Mouse (Mus musculus): ENCODE results near the gene Slc35d3. TPM values are rescaled to one million over a fixed set of nuclear protein-coding genes. Genes with fewer than 3 reads are reported as not detected.

Slc35d3 gene
- not detected for polyA plus RNA-seq (2017; shearing (Covaris generic))

GRCm38 (mm10) chr10:19850998-19851691 lies at the start of gene Slc35d3:
Slc35d3 (minus strand) TSS chr10:19851459.

Other genes with a start within 250 kb of the Slc35d3 start
- not detected for gene Il22ra2, start 229.5 kb downstream of the Slc35d3 start, polyA plus RNA-seq (2017; shearing (Covaris generic))
- 0.17 TPM for gene Il20ra, start 138.9 kb downstream of the Slc35d3 start, polyA plus RNA-seq (2017; shearing (Covaris generic))
- 4.2 TPM for gene Pex7, start 56.2 kb upstream of the Slc35d3 start, polyA plus RNA-seq (2017; shearing (Covaris generic))
- gene Map3k5, start 83.0 kb upstream of the Slc35d3 start, polyA plus RNA-seq (2017; shearing (Covaris generic)), result 5.9 TPM

All from CD4-positive, CD25-positive, alpha-beta regulatory T cell, adult 9 weeks (primary cell).